In genomic region chr7:34351997-34352396, GRCm38 (mm10) we compare ENCODE assay signal across 11 mouse cellular contexts. TPM values are rescaled to one million over a fixed set of nuclear protein-coding genes. Genes with fewer than 3 reads are reported as not detected.
DNase-seq lines count a peak whose midpoint lies in the region; ATAC-seq and TF ChIP-seq lines count a peak whose summit lies in the region.
"Had no signal": no experiment of that assay in that cellular context is flagged by ENCODE, and none has a peak within 500 bp of the region (broad histone marks: within the 10 kb centered on the region; RNA-seq: fewer than 3 reads in every experiment).

No protein-coding gene starts in this region.

- no peak for ATAC-seq in embryonic facial prominence, embryonic 11.5 days (replicated peaks; ENCODE audit: insufficient number of reproducible peaks, low FRiP score, low TSS enrichment, low read depth)
- no peak for ATAC-seq in midbrain, postnatal 0 days (ENCODE audit: low FRiP score)
- ATAC-seq in midbrain, embryonic 13.5 days = no peak
- peak; percentile 74 for ATAC-seq in common myeloid progenitor, adult 5-6 weeks (replicated peaks; ENCODE audit: low read depth, poor library complexity, severe bottlenecking)
- ATAC-seq in intestine, embryonic 16.5 days = no peak
- ATAC-seq: midbrain, embryonic 16.5 days had no signal

- no peaks in the 10 kb centered on the region for H3K27me3 ChIP-seq in embryonic facial prominence, embryonic 11.5 days (ENCODE audit: control insufficient read depth, insufficient read depth, low read length)
- H3K27me3 ChIP-seq in embryonic facial prominence, embryonic 10.5 days (replicated peaks; ENCODE audit: low read depth, poor library complexity, severe bottlenecking) = no peaks in the 10 kb centered on the region
- no peaks in the 10 kb centered on the region for H3K27me3 ChIP-seq in midbrain, postnatal 0 days (ENCODE audit: insufficient read depth, low read length)
- H3K27me3 ChIP-seq in midbrain, embryonic 13.5 days = no peaks in the 10 kb centered on the region
- H3K27me3 ChIP-seq in small intestine, adult 2 months (ENCODE audit: control insufficient read depth, insufficient read depth, low read length) = no peaks in the 10 kb centered on the region
- no peaks in the 10 kb centered on the region for H3K27me3 ChIP-seq in intestine, embryonic 16.5 days (replicated peaks; ENCODE audit: control insufficient read depth, insufficient read depth, low read length)
- H3K27me3 ChIP-seq: embryonic facial prominence, embryonic 12.5 days had no signal

- peak; percentile 16 for DNase-seq in embryonic facial prominence, embryonic 11.5 days (ENCODE audit: low spot score)
- DNase-seq in embryonic facial prominence, embryonic 10.5 days (ENCODE audit: low spot score) = no peak
- no peak for DNase-seq in midbrain, postnatal 0 days (ENCODE audit: low spot score)
- DNase-seq in urinary bladder, postnatal 10 days (ENCODE audit: low spot score) = no peak

- peak; percentile 49 for TF ChIP-seq CTCF in midbrain, postnatal 0 days (IDR thresholded peaks at IDR 0.05)
- TF ChIP-seq CTCF in small intestine, adult 2 months (IDR thresholded peaks at IDR 0.05; ENCODE audit: extremely low read depth, insufficient read length, insufficient replicate concordance, low read depth, low read length) = peak; percentile 10; the same call in 1 of the 2 replicates

- H3K27ac ChIP-seq in embryonic facial prominence, embryonic 11.5 days (replicated peaks; ENCODE audit: low read depth, low read length) = no peak overlapping the region
- no peak overlapping the region for H3K27ac ChIP-seq in embryonic facial prominence, embryonic 10.5 days (replicated peaks)
- H3K27ac ChIP-seq in midbrain, postnatal 0 days (ENCODE audit: low read depth, low read length) = no peak overlapping the region
- H3K27ac ChIP-seq in midbrain, embryonic 13.5 days = no peak overlapping the region
- H3K27ac ChIP-seq in small intestine, adult 2 months (ENCODE audit: insufficient read depth, low read depth, low read length) = no peak overlapping the region
- no peak overlapping the region for H3K27ac ChIP-seq in intestine, embryonic 16.5 days (ENCODE audit: low read length)
- H3K27ac ChIP-seq: embryonic facial prominence, embryonic 12.5 days had no signal

- H3K9me3 ChIP-seq in embryonic facial prominence, embryonic 11.5 days (replicated peaks; ENCODE audit: control insufficient read depth, low read length) = no peaks in the 10 kb centered on the region
- H3K9me3 ChIP-seq in embryonic facial prominence, embryonic 10.5 days = no peaks in the 10 kb centered on the region
- no peaks in the 10 kb centered on the region for H3K9me3 ChIP-seq in midbrain, postnatal 0 days (ENCODE audit: low read length)
- H3K9me3 ChIP-seq in midbrain, embryonic 13.5 days = no peaks in the 10 kb centered on the region
- no peaks in the 10 kb centered on the region for H3K9me3 ChIP-seq in intestine, embryonic 16.5 days (ENCODE audit: control insufficient read depth, low read length)
- H3K9me3 ChIP-seq: embryonic facial prominence, embryonic 12.5 days had no signal

- TF ChIP-seq POLR2A in small intestine, adult 2 months (IDR thresholded peaks at IDR 0.05; ENCODE audit: low read depth, low read length) = no peak

- no peak overlapping the region for H3K4me2 ChIP-seq in embryonic facial prominence, embryonic 11.5 days (ENCODE audit: low read depth, low read length)
- H3K4me2 ChIP-seq in midbrain, postnatal 0 days (ENCODE audit: low read depth, low read length, poor library complexity, severe bottlenecking) = no peak overlapping the region
- no peak overlapping the region for H3K4me2 ChIP-seq in midbrain, embryonic 13.5 days (replicated peaks)
- no peak overlapping the region for H3K4me2 ChIP-seq in intestine, embryonic 16.5 days (ENCODE audit: low read depth, low read length)
- H3K4me2 ChIP-seq: embryonic facial prominence, embryonic 12.5 days; heart, embryonic 11.5 days had no signal

- peaks cover 14% of the 10 kb centered on the region for H3K36me3 ChIP-seq in embryonic facial prominence, embryonic 11.5 days (replicated peaks; ENCODE audit: control insufficient read depth, insufficient read depth, low read depth, low read length)
- H3K36me3 ChIP-seq in embryonic facial prominence, embryonic 10.5 days (replicated peaks) = peaks cover 98% of the 10 kb centered on the region
- H3K36me3 ChIP-seq in midbrain, postnatal 0 days (ENCODE audit: insufficient read depth, low read length) = peaks cover 38% of the 10 kb centered on the region
- peaks cover 82% of the 10 kb centered on the region for H3K36me3 ChIP-seq in midbrain, embryonic 13.5 days
- peaks cover 63% of the 10 kb centered on the region for H3K36me3 ChIP-seq in small intestine, adult 2 months (ENCODE audit: control insufficient read depth, insufficient read depth, low read length)
- H3K36me3 ChIP-seq in intestine, embryonic 16.5 days (ENCODE audit: control insufficient read depth, insufficient read depth, low read length) = peaks cover 11% of the 10 kb centered on the region; the same call in 1 of the 2 replicates

- WGBS in embryonic facial prominence, embryonic 11.5 days = 89% methylated on average over 1 of the region's 1 CpGs
- 91% methylated on average over 1 of the region's 1 CpGs for WGBS in embryonic facial prominence, embryonic 10.5 days
- WGBS in midbrain, postnatal 0 days = 92% methylated on average over 1 of the region's 1 CpGs
- 86% methylated on average over 1 of the region's 1 CpGs for WGBS in midbrain, embryonic 13.5 days
- 98% methylated on average over 1 of the region's 1 CpGs for WGBS in small intestine, adult 2 months
- 82% methylated on average over 1 of the region's 1 CpGs for WGBS in intestine, embryonic 16.5 days

- H3K4me3 ChIP-seq in embryonic facial prominence, embryonic 11.5 days (ENCODE audit: low read depth, low read length) = no peak overlapping the region
- no peak overlapping the region for H3K4me3 ChIP-seq in embryonic facial prominence, embryonic 10.5 days
- H3K4me3 ChIP-seq in midbrain, postnatal 0 days (ENCODE audit: low read depth, low read length) = no peak overlapping the region
- no peak overlapping the region for H3K4me3 ChIP-seq in midbrain, embryonic 13.5 days (replicated peaks)
- H3K4me3 ChIP-seq in small intestine, adult 2 months (ENCODE audit: low read depth, low read length) = no peak overlapping the region
- no peak overlapping the region for H3K4me3 ChIP-seq in intestine, embryonic 16.5 days (ENCODE audit: low read length)
- H3K4me3 ChIP-seq: embryonic facial prominence, embryonic 12.5 days had no signal

- no peaks in the 10 kb centered on the region for H3K4me1 ChIP-seq in embryonic facial prominence, embryonic 11.5 days (ENCODE audit: control insufficient read depth, insufficient read depth, low read length)
- no peaks in the 10 kb centered on the region for H3K4me1 ChIP-seq in embryonic facial prominence, embryonic 10.5 days
- no peaks in the 10 kb centered on the region for H3K4me1 ChIP-seq in midbrain, postnatal 0 days (ENCODE audit: insufficient read depth, low read length)
- H3K4me1 ChIP-seq in midbrain, embryonic 13.5 days (replicated peaks) = no peaks in the 10 kb centered on the region
- no peaks in the 10 kb centered on the region for H3K4me1 ChIP-seq in small intestine, adult 2 months (ENCODE audit: control insufficient read depth, insufficient read depth, insufficient read length, low read length)
- H3K4me1 ChIP-seq in intestine, embryonic 16.5 days (ENCODE audit: control insufficient read depth, insufficient read depth, low read length) = no peaks in the 10 kb centered on the region
- H3K4me1 ChIP-seq: embryonic facial prominence, embryonic 12.5 days had no signal

- no peak overlapping the region for H3K9ac ChIP-seq in embryonic facial prominence, embryonic 11.5 days (replicated peaks; ENCODE audit: low read length)
- H3K9ac ChIP-seq in midbrain, postnatal 0 days (replicated peaks; ENCODE audit: low read length, poor library complexity, severe bottlenecking) = no peak overlapping the region
- no peak overlapping the region for H3K9ac ChIP-seq in midbrain, embryonic 13.5 days (replicated peaks)
- no peak overlapping the region for H3K9ac ChIP-seq in intestine, embryonic 16.5 days (ENCODE audit: low read depth, low read length)
- H3K9ac ChIP-seq: embryonic facial prominence, embryonic 12.5 days had no signal

RNA-seq across cellular contexts. Expression of gene 4931406P16Rik, which starts 38.6 kb away (rescaled TPM):
- 28.6 and 30.6 TPM in 2 replicates for polyA plus RNA-seq in embryonic facial prominence, embryonic 11.5 days (2014; fragmentation: Nextera tagmentation; extraction: Ambion mirVana)
- polyA plus RNA-seq in embryonic facial prominence, embryonic 10.5 days (2016; fragmentation: Nextera tagmentation; extraction: Ambion mirVana) = 27.8 and 30.7 TPM in 2 replicates
- total RNA-seq in midbrain, postnatal 0 days (2014; rRNA removed) = 76.2 and 78.3 TPM in 2 replicates
- polyA plus RNA-seq in midbrain, postnatal 0 days (2015; fragmentation: Nextera tagmentation; extraction: Ambion mirVana) = 26.4 and 33.6 TPM in 2 replicates
- 26.9 and 29.3 TPM in 2 replicates for polyA plus RNA-seq in midbrain, embryonic 13.5 days (2015; fragmentation: Nextera tagmentation; extraction: Ambion mirVana)
- total RNA-seq in common myeloid progenitor, adult 5-6 weeks (2017) = 14.6 and 23.7 TPM in 2 replicates
- 7.5 and 15.8 TPM in 2 replicates for polyA plus RNA-seq in small intestine, adult 2 months (2012; rRNA removed)
- 22.7 and 23.5 TPM in 2 replicates for polyA plus RNA-seq in intestine, embryonic 16.5 days (2015; fragmentation: Nextera tagmentation; extraction: Ambion mirVana)

RNA-seq across cellular contexts. Expression of gene Lsm14a, which starts 41.1 kb away (rescaled TPM):
- 73.6 and 78.7 TPM in 2 replicates for polyA plus RNA-seq in embryonic facial prominence, embryonic 11.5 days (2014; fragmentation: Nextera tagmentation; extraction: Ambion mirVana)
- 87.5 and 92.9 TPM in 2 replicates for polyA plus RNA-seq in embryonic facial prominence, embryonic 10.5 days (2016; fragmentation: Nextera tagmentation; extraction: Ambion mirVana)
- 41.8 and 50.4 TPM in 2 replicates for total RNA-seq in midbrain, postnatal 0 days (2014; rRNA removed)
- 35.6 and 39.0 TPM in 2 replicates for polyA plus RNA-seq in midbrain, postnatal 0 days (2015; fragmentation: Nextera tagmentation; extraction: Ambion mirVana)
- 79.7 and 85.3 TPM in 2 replicates for polyA plus RNA-seq in midbrain, embryonic 13.5 days (2015; fragmentation: Nextera tagmentation; extraction: Ambion mirVana)
- total RNA-seq in common myeloid progenitor, adult 5-6 weeks (2017) = 64.2 and 105 TPM in 2 replicates
- polyA plus RNA-seq in small intestine, adult 2 months (2012; rRNA removed) = 11.4 and 25.3 TPM in 2 replicates
- polyA plus RNA-seq in intestine, embryonic 16.5 days (2015; fragmentation: Nextera tagmentation; extraction: Ambion mirVana) = 65.1 and 66.2 TPM in 2 replicates
